Mouse (Mus musculus) v-Abl transformed pro-B cells (cell line): ENCODE measurements around the gene Sin3a.

ENCODE experiments used
- in situ Hi-C, 2 experiments: fragments of 400-800 bp; cut with MboI; formaldehyde crosslinking; loops; one replicate each; pipeline ENCODE4 v1.15.1; 2025; ENCODE audit not compliant: unreplicated experiment in 2 of 2

The Sin3a gene

GRCm38 (mm10) chr9:57130577-57131433, 59.0 kb downstream of the Sin3a start, which contains the start of gene Man2c1:
Gene Man2c1, plus strand, starts transcription at chr9:57130690.
- in situ Hi-C loops, result loop anchor here (5.0 kb wide), 3 partner anchors 74 to 204 kb away; partner anchors contain the start of genes Imp3 (in 1 of the 2) and Snx33 (in 1 of the 2)

DNA sequence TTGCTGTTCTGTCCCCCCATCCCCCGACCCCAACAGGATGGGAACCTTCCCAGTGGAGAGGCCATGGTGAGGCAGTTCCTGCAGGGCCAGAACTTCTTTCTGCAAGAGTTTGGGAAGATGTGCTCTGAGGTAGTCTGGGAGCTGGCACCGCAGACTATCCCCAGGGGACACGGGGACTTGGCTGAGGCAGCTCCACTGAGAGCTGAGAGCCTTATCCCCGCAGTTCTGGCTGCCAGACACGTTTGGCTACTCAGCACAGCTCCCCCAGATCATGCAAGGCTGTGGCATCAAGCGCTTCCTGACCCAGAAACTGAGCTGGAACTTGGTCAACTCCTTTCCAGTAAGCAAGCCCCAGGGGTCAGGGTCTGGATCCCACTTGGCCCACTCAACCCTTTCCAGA, 65.4 kb downstream of the Sin3a start:
- in situ Hi-C loops, result no loop called here

GRCm38 (mm10) chr9:57137777-57138176, 65.9 kb downstream of the Sin3a start:
- in situ Hi-C loops, result no loop called here

DNA sequence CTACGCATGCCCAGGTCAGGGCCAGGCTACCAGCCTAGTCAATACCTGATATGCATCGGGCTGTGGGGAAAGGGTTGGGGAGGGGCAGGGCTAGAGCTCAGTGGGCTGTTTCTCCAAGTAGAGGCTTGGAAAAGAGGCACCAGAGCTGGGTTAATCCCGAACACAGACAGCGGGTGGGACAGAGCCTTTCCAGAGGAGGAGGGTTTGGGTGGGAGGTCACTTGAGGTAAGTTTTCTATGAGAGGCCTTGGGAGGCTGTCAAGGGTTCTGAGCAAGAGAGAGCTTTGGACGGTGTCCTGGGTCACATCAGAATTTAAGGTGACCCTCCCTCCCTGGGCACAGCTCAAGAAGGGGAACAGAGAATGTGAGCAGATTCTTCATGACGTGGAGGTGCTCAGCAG, 66.7 kb downstream of the Sin3a start:
- in situ Hi-C loops, result no loop called here

GRCm38 (mm10) chr9:57139110-57139509, 67.3 kb downstream of the Sin3a start:
- in situ Hi-C loops, result no loop called here

- in situ Hi-C loops, result no loop called here
Observed at GRCm38 (mm10) chr9:57139571-57139970, 67.7 kb downstream of the Sin3a start.

GRCm38 (mm10) chr9:57141417-57142353, 69.8 kb downstream of the Sin3a start:
- in situ Hi-C loops, result no loop called here

GRCm38 (mm10) chr9:57143212-57143611, 71.4 kb downstream of the Sin3a start:
- in situ Hi-C loops, result no loop called here

- in situ Hi-C loops, result no loop called here
Observed at GRCm38 (mm10) chr9:57144830-57145229, 73.0 kb downstream of the Sin3a start.

- in situ Hi-C loops, result no loop called here
Observed at GRCm38 (mm10) chr9:57146451-57147066, 74.7 kb downstream of the Sin3a start.

- in situ Hi-C loops, result no loop called here
Observed at GRCm38 (mm10) chr9:57147205-57148143, 75.6 kb downstream of the Sin3a start.

DNA sequence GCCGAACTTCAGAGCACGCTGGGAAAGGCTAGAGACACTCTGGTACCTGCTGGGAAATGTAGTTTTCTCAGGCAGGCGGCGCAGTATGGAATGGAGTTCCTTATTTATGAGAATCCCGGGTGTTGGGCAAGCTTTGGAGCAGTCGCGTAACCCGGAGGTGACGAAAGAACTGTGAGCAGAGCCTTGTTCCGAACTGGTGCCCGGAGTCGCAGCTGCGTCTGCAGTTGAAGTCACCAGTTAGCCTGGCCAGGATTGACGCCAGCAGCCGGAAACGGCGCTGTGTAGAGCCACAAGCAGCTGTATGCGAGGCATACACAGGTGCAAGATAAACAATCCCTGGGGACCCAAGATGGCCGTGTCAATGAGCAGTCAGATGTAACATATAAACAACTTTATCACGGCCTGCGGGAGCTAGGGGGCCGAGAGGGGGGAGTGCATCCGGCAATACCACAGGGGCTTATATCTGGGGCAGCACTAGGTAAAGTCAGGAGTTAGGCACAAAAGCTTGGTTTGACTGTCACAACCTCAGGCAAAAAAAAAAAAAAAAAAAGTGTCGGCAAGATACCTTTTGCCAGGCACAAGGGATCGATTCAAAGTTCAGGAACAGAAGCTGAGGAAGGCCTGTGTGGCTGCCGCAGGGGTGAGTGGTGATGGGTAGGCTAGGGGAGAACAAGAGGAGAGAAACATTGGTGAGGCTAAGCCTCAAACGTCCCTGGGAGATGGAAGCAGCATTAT, 76.5 kb downstream of the Sin3a start, which contains the start of gene Neil1:
Gene Neil1, minus strand, starts transcription at position 162 of the 735 bp plus-strand sequence.
- in situ Hi-C loops, result no loop called here

DNA sequence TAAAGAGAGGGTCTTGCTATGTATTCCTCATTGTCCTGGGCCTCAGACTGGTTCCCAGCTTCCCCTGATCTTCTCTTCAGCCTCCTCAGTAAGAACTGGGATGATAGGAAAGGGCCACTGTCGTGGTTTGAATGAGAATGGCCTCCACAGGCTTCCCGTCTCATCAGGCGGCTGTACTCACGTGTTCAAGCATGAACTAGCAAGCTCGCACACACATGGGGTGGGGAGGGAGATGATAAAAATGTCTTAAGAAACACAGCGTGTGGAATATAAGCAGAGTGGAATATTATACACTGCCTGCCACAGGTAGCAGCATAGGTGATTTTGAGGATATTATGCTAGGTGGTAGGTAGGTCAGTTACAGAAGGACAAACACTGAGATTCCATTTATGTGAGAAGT, 77.2 kb downstream of the Sin3a start:
- in situ Hi-C loops, result no loop called here

DNA sequence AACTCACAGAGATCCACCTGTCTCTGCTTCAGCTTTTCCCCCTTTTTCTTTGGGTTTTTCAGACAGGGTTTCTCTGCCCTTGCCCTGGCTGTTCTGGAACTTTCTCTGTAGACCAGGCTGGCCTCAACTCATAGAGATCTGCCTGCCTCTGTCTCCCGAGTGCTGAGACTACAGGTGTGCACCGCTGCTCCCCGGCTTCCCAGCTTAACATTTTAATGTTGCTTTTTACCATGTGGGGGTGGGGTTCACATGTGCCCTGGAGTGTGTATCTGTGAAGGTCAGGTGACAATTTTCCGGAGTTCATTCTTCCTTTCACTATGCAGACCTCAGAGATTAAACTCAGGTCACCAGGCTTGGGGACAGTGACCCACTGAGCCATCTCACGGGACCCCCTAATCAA, 78.4 kb downstream of the Sin3a start:
- in situ Hi-C loops, result no loop called here

GRCm38 (mm10) chr9:57152331-57152730, 80.5 kb downstream of the Sin3a start:
- in situ Hi-C loops, result no loop called here

GRCm38 (mm10) chr9:57156383-57156782, 84.5 kb downstream of the Sin3a start:
- in situ Hi-C loops, result loop anchor here in 1 of 2 experiments (5.0 kb wide), 1 partner anchor 286 kb away; the partner anchor contains the start of gene Ppcdc

- in situ Hi-C loops, result loop anchor here in 1 of 2 experiments (5.0 kb wide), 1 partner anchor 285 kb away; the partner anchor contains the start of gene Ppcdc
Observed at GRCm38 (mm10) chr9:57156823-57157222, 85.0 kb downstream of the Sin3a start.

DNA sequence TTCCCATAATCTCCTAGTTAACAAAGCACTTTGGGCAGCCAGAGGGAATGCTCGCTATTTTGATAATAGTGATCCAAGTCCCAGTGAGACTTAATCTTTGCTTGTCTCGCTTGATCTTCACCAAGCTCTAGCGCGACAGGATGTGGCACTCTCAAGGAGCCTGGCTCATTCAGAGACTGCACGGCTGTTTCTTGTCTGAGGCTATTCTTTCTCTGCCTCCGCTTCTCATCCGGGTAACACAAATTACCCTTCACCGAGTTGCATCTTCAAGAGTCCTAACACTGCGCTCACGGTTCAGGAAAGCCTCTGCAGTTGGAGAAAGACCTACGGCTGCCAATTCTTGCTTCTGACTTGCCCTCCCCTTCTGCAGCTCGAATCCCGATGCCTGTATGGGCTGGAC, 85.7 kb downstream of the Sin3a start:
- in situ Hi-C loops, result loop anchor here in 1 of 2 experiments (5.0 kb wide), 1 partner anchor 285 kb away; the partner anchor contains the start of gene Ppcdc
